Mouse (Mus musculus) adrenal gland, adult 2 months (tissue): ENCODE measurements around the gene Srf. TPM values are rescaled to one million over a fixed set of nuclear protein-coding genes. Genes with fewer than 3 reads are reported as not detected.
"Not testable (repeated sequence)": the region's sequence is repeated elsewhere in the genome, so short reads cannot be mapped to it uniquely, and the experiment has no call there.

Experiments
- DNase-seq: peaks from one replicate; pipeline ENCODE4 v3.0.0; 2021
- long read RNA-seq: library from polyadenylated mRNA; stranded (forward); transcript quantifications from one replicate; pipeline ENCODE4 v2.0.0, GENCODE M21; 2021
- polyA plus RNA-seq: library from polyadenylated mRNA; depleted of rRNA; stranded (reverse); fragments of >200 nt; gene quantifications from 2 replicates; pipeline ENCODE4 v1.2.3, GENCODE M21; 2012; rRNA removed
- total RNA-seq, 2 experiments: library from RNA; stranded (reverse); gene quantifications; 2 replicates each; pipeline ENCODE4 v1.2.3; 2021

Gene Srf
- total RNA-seq (10 to 100 TPM; 35.6 to 45.2 TPM), polyA plus RNA-seq (178 and 199 TPM in 2 replicates)
- long read RNA-seq, transcript Srf-201 (7 exons, 2,616 nt), result major isoform, 10 of 20 reads
- long read RNA-seq, partial matches to known transcripts, result 7 of 20 reads
- long read RNA-seq, other reads (novel, unspliced or antisense), result 2 of 20 reads

- peak; percentile 98 for DNase-seq
Measured at GRCm38 (mm10) chr17:46555673-46556583, at the start of gene Srf. Gene Srf (minus strand): TSS chr17:46556175.

DNA sequence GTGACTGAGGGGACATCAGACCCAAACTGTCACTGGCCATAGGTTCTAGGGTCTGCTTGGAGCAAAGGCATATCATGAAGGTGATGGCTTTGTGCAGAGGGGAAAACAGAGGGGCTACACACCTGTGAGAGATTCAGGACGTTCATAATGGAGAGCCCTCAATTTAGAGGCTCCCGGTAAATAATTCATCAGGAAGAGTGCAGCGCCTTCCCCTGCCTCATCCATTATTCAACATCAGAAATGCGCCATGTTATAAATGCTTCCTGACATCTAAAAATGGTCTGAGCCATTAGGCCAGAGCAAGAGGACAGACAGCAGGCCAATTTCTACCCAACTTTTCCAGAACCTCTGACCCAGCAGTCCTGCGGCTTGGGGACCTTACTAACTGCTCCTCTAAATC is 49.2 kb upstream of the Srf start:
- DNase-seq, result no peak

DNA sequence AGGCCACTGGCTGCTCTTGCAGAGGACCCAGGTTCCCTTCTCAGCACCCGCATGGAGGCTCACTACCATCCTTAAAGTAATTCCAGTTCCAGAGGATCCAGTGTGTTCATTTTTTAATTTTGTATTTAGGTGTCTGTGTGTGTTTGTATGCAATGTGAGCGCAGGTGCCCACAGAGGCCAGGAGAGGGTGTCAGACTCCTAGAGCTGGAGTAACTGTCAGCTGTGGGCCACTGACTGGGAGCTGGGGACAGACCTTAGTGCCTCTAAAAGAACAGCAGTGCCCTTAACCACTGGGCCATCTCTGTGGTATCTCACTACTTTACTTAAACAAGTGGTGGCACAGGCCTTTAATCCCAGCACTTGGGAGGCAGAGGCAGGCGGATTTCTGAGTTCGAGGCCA is 47.3 kb upstream of the Srf start:
- no peak for DNase-seq

DNA sequence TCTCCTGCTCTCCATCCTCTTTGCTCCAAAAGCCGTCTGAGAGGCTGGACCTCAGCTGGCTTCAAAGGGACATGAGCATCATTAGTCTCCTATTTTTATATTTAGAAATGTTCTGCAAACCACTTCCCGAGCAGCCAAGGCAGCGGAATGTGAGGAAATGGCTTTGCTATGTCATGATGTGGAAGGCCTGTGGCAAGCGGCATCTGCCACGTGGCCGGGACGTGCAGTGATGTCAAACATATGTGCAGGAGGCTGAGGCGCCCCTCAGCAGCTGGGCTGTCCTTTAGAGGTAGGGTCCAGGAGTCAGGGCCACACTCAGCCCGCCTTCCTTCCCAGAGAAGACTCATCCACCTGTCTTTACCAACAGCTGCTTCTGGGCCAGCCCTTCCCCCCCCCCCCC is 46.2 kb upstream of the Srf start:
- no peak for DNase-seq

GRCm38 (mm10) chr17:46600569-46600968 is 44.6 kb upstream of the Srf start:
- no peak for DNase-seq

GRCm38 (mm10) chr17:46598963-46599362 is 43.0 kb upstream of the Srf start:
- no peak for DNase-seq

DNA sequence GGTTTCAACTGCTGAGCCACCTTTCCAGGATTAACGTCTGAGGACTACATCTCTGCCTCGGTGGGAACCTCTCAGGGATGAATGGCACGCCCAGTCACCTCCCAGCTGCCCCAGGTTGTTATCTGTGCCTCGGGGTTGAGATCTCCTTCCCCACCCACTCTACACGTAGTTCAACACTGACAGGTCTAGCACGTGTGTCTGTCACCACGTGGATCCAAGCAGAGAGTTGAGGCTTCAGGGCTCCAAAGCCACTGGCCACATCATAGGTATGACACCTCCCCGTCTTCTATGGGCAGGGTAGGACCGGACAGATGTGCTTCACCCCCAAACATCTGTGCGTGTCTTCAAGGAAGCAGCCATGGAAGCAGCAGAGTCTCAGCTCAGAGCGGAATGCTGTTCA is 42.0 kb upstream of the Srf start:
- no peak for DNase-seq

DNA sequence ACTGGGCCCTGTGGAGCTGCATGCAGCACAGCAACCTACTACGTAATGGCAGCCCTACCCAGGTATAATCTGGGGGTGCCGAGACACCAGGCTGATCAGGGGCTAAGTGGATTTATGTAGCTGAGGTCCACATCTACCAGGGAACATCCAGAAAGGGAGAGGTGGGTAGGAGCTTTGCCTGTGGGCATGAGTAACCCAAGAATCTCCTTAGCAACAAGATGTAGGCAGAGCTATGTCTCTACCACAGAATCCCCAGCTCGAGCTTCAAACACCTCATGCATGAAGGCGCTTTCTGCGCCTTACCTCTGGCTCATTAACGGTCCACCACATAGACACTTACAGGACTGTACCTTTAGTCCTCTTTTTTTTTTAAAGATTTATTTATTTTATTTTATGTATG is 39.4 kb upstream of the Srf start:
- no peak for DNase-seq

GRCm38 (mm10) chr17:46594606-46595005 is 38.6 kb upstream of the Srf start:
- DNase-seq, result no peak

- DNase-seq, result no peak
Measured at GRCm38 (mm10) chr17:46593124-46593523, 37.1 kb upstream of the Srf start.

- no peak for DNase-seq
Measured at GRCm38 (mm10) chr17:46591406-46591805, 35.4 kb upstream of the Srf start.

DNA sequence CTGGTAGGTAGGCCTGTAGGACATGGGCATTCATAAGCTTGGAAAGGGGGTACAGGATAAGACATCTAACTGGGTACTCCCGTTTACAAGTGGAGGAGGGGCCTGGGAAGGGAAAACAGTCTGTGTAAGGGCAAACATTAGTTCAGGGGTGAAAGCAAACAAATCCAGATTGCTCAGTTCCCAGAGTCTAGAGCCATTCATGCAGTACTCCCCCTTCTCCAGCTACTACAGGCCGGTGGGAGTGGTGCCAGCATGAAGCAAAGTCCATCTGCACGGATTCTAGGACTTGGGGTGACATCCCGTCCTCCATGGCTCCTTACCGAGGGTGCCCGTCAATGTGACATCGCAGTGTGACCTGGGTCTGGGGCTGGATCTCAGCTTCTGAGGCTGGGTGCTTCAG is 34.5 kb upstream of the Srf start:
- DNase-seq, result no peak

DNA sequence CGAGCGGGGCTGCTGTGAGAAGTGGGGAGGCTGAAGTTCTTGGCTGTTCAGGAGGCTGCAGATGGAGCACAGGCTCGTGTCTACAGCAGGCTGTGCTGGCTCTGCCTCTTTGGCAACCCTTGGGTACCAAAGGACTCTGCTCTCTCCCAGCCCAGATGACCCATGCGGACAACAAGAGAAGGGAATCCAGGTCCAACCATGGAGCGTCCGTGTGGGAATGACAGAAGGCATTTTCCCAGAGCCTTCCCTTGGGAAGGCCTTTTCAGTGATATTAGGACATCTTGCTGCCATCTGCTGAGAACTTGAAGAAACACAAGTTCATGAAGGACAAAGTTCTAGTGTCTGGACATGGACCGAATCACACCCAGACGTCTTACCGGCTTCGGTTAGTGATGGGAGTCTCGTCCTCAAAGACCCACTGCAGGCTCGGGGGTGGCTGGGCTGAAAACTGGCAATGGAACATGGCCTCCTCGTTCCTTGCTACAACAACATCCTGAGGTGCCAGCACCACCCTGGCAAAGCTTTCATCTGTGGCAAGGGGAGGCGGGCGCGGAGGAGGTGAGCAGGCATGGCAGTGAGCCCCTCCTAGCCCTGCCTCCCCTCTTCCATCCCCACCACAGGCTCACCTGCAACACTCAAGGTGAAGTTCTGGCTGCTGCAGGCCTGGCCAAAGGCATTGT is 33.8 kb upstream of the Srf start:
- no peak for DNase-seq

DNA sequence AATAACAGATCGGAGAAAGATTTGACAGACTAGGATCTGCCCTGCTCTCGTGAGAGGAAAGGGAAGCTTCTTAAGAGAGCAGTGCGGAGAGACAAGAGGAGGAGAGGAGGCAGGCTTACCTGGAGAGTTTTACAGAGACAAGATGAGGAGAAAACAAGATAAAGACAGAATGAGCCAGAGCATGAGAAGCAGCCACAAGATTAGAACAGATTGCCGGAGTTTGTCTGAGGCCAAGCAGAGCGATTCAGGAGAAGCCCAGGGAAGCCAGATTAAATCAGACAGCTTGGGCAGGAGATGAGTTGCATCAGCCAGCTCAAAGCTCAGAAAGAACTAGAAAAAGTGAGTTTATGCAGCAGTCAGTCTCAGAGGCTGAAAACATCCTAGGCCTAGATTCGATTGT is 32.9 kb upstream of the Srf start:
- no peak for DNase-seq

DNA sequence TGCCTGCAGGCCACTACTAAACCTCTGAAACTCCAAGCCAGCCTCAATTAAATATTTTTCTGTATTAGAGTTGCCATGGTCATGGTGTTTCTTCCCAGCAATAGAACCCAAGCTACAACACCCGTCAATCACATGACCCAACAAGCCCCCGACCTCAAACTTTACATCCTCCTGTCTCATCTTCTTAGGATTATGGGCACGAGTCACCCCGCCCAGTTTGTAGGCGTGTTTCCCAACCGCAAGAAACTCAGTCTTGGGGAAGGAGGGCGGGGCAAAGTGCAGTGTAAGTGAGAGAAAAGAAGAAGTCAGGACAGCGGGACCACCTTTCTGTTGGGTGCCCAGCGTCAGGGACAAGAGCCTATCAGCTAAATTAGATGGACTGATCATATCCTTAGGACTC is 32.2 kb upstream of the Srf start:
- DNase-seq, result no peak

DNA sequence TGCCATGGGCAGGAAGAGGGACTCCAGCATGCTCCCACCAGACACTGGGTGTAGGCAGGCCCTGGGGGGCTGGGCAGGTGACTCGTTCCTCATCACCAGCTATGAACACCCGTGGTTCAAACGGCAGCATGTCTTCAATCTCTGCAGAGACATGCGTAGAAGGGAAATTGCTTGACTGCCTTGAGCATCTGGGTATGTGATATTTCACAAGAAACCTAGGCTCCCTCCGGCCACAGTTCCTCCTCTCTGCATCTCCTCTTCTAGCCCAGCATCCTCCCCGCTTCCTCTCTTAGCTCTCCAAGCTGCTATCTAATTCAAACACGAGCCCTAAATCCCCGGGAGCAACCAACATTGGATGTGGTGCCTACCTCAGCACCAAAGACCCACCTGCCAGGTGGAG is 30.4 kb upstream of the Srf start:
- no peak for DNase-seq

GRCm38 (mm10) chr17:46578650-46579049 is 22.7 kb upstream of the Srf start:
- no peak for DNase-seq

GRCm38 (mm10) chr17:46576070-46576469 is 20.1 kb upstream of the Srf start:
- no peak for DNase-seq

GRCm38 (mm10) chr17:46574535-46574934 is 18.6 kb upstream of the Srf start:
- peak; percentile 49 for DNase-seq

DNA sequence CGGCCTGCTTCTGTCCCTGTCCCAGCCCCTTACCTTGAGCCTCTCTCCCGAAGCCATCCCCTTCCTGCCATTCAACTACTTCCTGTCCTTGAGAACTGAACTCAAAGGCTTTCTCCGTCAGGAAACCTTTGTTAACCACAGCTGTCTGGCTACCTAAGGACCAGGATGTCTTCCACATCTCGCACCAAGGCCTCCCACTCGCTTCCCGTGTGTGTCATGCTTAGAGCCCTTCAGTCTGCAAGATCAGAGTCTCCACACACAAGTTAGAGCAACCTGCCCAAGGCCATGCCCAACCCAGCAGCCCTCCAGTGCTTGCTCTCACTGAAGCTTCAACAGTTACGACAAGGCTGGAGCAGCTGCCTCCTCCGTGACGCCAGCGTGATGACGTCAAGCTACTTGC is 15.0 kb upstream of the Srf start:
- DNase-seq, result peak; percentile 24

DNA sequence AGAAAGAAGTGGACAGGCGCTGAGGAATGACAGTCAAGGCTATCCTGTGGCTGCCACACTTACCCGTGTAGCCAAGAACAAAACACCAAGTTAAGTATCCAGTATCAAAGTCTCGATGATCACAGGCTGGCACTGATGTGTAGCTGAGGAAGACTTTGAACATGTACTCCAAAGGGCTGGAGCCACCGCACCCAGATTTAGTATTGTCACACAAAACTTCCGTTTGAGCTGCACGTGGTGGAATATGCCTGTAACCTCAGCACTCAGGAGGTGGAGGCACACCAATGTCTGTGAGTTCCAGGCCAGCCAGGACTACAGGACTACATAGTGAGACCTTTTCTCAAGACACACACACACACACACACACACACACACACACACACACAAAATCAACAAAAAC is 3.2 kb upstream of the Srf start:
- DNase-seq, result no peak

GRCm38 (mm10) chr17:46558151-46558550 is 2.2 kb upstream of the Srf start:
- DNase-seq, result no peak

- DNase-seq, result not testable (repeated sequence)
Measured at GRCm38 (mm10) chr17:46557321-46557720, 1.3 kb upstream of the Srf start.
